Mouse (Mus musculus): ENCODE data around the gene Adra2c. TPM values are rescaled to one million over a fixed set of nuclear protein-coding genes. Genes with fewer than 3 reads are reported as not detected.

Gene Adra2c
- not detected in 2 replicates for polyA plus RNA-seq (2012; rRNA removed)

GRCm38 (mm10) chr5:35278019-35278418 is at the start of gene Adra2c:
Gene Adra2c, plus strand, starts transcription at chr5:35278319.

Other genes starting within 250 kb of the Adra2c start
- gene Hgfac, start 236.8 kb upstream of the Adra2c start, polyA plus RNA-seq (2012; rRNA removed), result 354 and 413 TPM in 2 replicates
- 0.05 and 0.07 TPM in 2 replicates for gene Dok7, start 221.6 kb upstream of the Adra2c start, polyA plus RNA-seq (2012; rRNA removed)
- 26.1 and 28.1 TPM in 2 replicates for gene Lrpap1, start 172.6 kb upstream of the Adra2c start, polyA plus RNA-seq (2012; rRNA removed)
- not detected in 2 replicates for gene Hmx1, start 110.8 kb downstream of the Adra2c start, polyA plus RNA-seq (2012; rRNA removed)
- gene Cpz, start 247.4 kb downstream of the Adra2c start, polyA plus RNA-seq (2012; rRNA removed), result 1.3 and 1.9 TPM in 2 replicates